Comparison of ENCODE assay signal across 20 mouse cellular contexts in the genomic region with DNA sequence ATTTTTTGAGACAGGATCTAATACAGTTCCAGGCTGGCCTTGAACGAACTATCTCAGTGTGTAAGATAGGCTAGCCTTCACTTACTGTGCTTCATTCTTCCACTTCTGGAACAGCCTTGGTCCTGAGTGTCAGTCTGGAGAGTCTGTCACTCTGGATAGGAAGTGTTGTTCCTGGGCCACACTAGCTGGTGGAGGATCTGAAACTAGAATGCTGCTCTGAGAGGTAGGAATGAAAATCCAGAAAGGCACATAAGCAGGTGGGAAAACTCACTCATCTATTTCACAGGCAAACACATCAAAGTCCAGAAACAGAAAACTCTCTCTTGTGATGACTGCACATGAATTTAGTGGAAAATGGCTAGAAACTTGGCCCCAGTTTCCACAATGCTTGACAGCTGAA. TPM values are rescaled to one million over a fixed set of nuclear protein-coding genes. Genes with fewer than 3 reads are reported as not detected.
DNase-seq lines count a peak whose midpoint lies in the region; ATAC-seq and TF ChIP-seq lines count a peak whose summit lies in the region.
"Had no signal": no experiment of that assay in that cellular context is flagged by ENCODE, and none has a peak within 500 bp of the region (broad histone marks: within the 10 kb centered on the region; RNA-seq: fewer than 3 reads in every experiment).

No protein-coding gene starts in this region.

- peak overlapping the region; percentile 83; the same call in 1 of the 2 replicates for H3K27ac ChIP-seq in forebrain, embryonic 13.5 days
- no peak overlapping the region; the same call in 1 of the 2 replicates for H3K27ac ChIP-seq in forebrain, embryonic 14.5 days (ENCODE audit: low read depth, low read length)
- peak overlapping the region; percentile 92 for H3K27ac ChIP-seq in liver, adult 2 months (replicated peaks; ENCODE audit: insufficient read depth, low read depth, low read length)
- no peak overlapping the region for H3K27ac ChIP-seq in liver, embryonic 15.5 days (replicated peaks)
- H3K27ac ChIP-seq in neural tube, embryonic 13.5 days (replicated peaks), result peak overlapping the region; percentile 92

- DNase-seq in forebrain, embryonic 14.5 days (ENCODE audit: low spot score), result no peak
- peak; percentile 36 for DNase-seq in liver, adult 2 months (ENCODE audit: extremely low read depth, low read depth, low spot score)
- no peak for DNase-seq in liver
- no peak for DNase-seq in cerebellum, adult 18-20 months
- no peak for DNase-seq in left cerebral cortex, adult 9 months (ENCODE audit: low spot score in 2 of 2)
- DNase-seq: gastrocnemius, postnatal 10 days; heart, postnatal 4 days; kidney, postnatal 25 days; lung, postnatal 4 days; thymus, postnatal 4 days had no signal

- H3K4me3 ChIP-seq in forebrain, embryonic 13.5 days, result no peak overlapping the region
- no peak overlapping the region for H3K4me3 ChIP-seq in forebrain, embryonic 14.5 days (ENCODE audit: low read depth, low read length)
- H3K4me3 ChIP-seq in liver, adult 2 months (ENCODE audit: insufficient read depth, low read depth, low read length), result no peak overlapping the region
- H3K4me3 ChIP-seq in liver, embryonic 15.5 days (replicated peaks), result no peak overlapping the region
- H3K4me3 ChIP-seq in neural tube, embryonic 13.5 days, result no peak overlapping the region

- H3K9me3 ChIP-seq in forebrain, embryonic 13.5 days (replicated peaks), result peaks cover 25% of the 10 kb centered on the region
- peaks cover 18% of the 10 kb centered on the region; the same call in 1 of the 2 replicates for H3K9me3 ChIP-seq in forebrain, embryonic 14.5 days (replicated peaks; ENCODE audit: control insufficient read depth, low read length)
- H3K9me3 ChIP-seq in liver, embryonic 15.5 days (replicated peaks), result no peaks in the 10 kb centered on the region
- H3K9me3 ChIP-seq in neural tube, embryonic 13.5 days, result peaks cover 27% of the 10 kb centered on the region
- H3K9me3 ChIP-seq: G1E; stomach, embryonic 15.5 days had no signal

- peaks cover 25% of the 10 kb centered on the region for H3K79me2 ChIP-seq in liver, adult 2 months (ENCODE audit: control insufficient read depth, insufficient read depth, low read length)

- ATAC-seq in forebrain, embryonic 13.5 days, result no peak
- ATAC-seq in forebrain, embryonic 14.5 days, result no peak
- ATAC-seq in liver, embryonic 15.5 days (ENCODE audit: insufficient read depth), result no peak
- ATAC-seq in neural tube, embryonic 13.5 days (ENCODE audit: low read depth), result no peak

- no peaks in the 10 kb centered on the region for H3K27me3 ChIP-seq in forebrain, embryonic 13.5 days
- H3K27me3 ChIP-seq in forebrain, embryonic 14.5 days (replicated peaks; ENCODE audit: control insufficient read depth, insufficient read depth, low read length), result no peaks in the 10 kb centered on the region
- no peaks in the 10 kb centered on the region for H3K27me3 ChIP-seq in liver, adult 2 months (ENCODE audit: control insufficient read depth, insufficient read depth, low read length)
- no peaks in the 10 kb centered on the region for H3K27me3 ChIP-seq in liver, embryonic 15.5 days
- H3K27me3 ChIP-seq in neural tube, embryonic 13.5 days, result no peaks in the 10 kb centered on the region
- H3K27me3 ChIP-seq: limb, embryonic 15.5 days; stomach, embryonic 15.5 days had no signal

- no peak overlapping the region for H3K4me2 ChIP-seq in forebrain, embryonic 13.5 days
- H3K4me2 ChIP-seq in forebrain, embryonic 14.5 days (ENCODE audit: low read length), result no peak overlapping the region
- H3K4me2 ChIP-seq in liver, embryonic 15.5 days, result 0 out of 2 replicates have a peak overlapping the region, but pooled peaks have one; percentile 90
- H3K4me2 ChIP-seq in neural tube, embryonic 13.5 days, result 0 out of 2 replicates have a peak overlapping the region, but pooled peaks have one; percentile 88

- peaks cover 46% of the 10 kb centered on the region for H3K36me3 ChIP-seq in forebrain, embryonic 13.5 days (ENCODE audit: poor library complexity, severe bottlenecking)
- peaks cover 40% of the 10 kb centered on the region for H3K36me3 ChIP-seq in forebrain, embryonic 14.5 days (ENCODE audit: control insufficient read depth, insufficient read depth, low read length)
- H3K36me3 ChIP-seq in liver, adult 2 months (ENCODE audit: control insufficient read depth, insufficient read depth, low read length), result peaks cover 28% of the 10 kb centered on the region
- peaks cover 22% of the 10 kb centered on the region for H3K36me3 ChIP-seq in liver, embryonic 15.5 days (replicated peaks)
- H3K36me3 ChIP-seq in neural tube, embryonic 13.5 days, result peaks cover 47% of the 10 kb centered on the region
- H3K36me3 ChIP-seq: G1E had no signal

- H3K4me1 ChIP-seq in forebrain, embryonic 13.5 days, result peaks cover 15% of the 10 kb centered on the region
- H3K4me1 ChIP-seq in forebrain, embryonic 14.5 days (ENCODE audit: control insufficient read depth, insufficient read depth, low read length), result peaks cover 9% of the 10 kb centered on the region
- H3K4me1 ChIP-seq in liver, adult 2 months (ENCODE audit: control insufficient read depth, insufficient read depth, low read length), result peaks cover 39% of the 10 kb centered on the region
- peaks cover 33% of the 10 kb centered on the region for H3K4me1 ChIP-seq in liver, embryonic 15.5 days (replicated peaks)
- H3K4me1 ChIP-seq in neural tube, embryonic 13.5 days (replicated peaks), result peaks cover 28% of the 10 kb centered on the region

- TF ChIP-seq CTCF in liver, adult 2 months (IDR thresholded peaks at IDR 0.05; ENCODE audit: low read depth, low read length), result no peak

- TF ChIP-seq POLR2A in liver, adult 2 months (IDR thresholded peaks at IDR 0.05; ENCODE audit: extremely low read depth, insufficient read depth, low read length), result no peak

- peak overlapping the region; percentile 89; the same call in 1 of the 2 replicates for H3K9ac ChIP-seq in forebrain, embryonic 13.5 days
- no peak overlapping the region for H3K9ac ChIP-seq in forebrain, embryonic 14.5 days (ENCODE audit: low read length)
- peak overlapping the region; percentile 17; the same call in 1 of the 2 replicates for H3K9ac ChIP-seq in liver, adult 2 months (ENCODE audit: low read depth, low read length)
- H3K9ac ChIP-seq in liver, embryonic 15.5 days, result no peak overlapping the region
- H3K9ac ChIP-seq in neural tube, embryonic 13.5 days, result peak overlapping the region; percentile 97; the same call in 1 of the 2 replicates

- WGBS in forebrain, embryonic 13.5 days, result 94% methylated on average over 1 of the region's 1 CpGs
- 84% methylated on average over 1 of the region's 1 CpGs for WGBS in forebrain, embryonic 14.5 days
- WGBS in liver, adult 2 months, result 83% methylated on average over 1 of the region's 1 CpGs
- WGBS in liver, embryonic 15.5 days (ENCODE audit: insufficient replicate concordance), result 64% methylated on average over 1 of the region's 1 CpGs
- WGBS in neural tube, embryonic 13.5 days, result 88% methylated on average over 1 of the region's 1 CpGs

RNA-seq across cellular contexts. Expression of a gene that starts 1.3 kb away (rescaled TPM):
- polyA plus RNA-seq in forebrain, embryonic 13.5 days (2015; fragmentation: Nextera tagmentation; extraction: Ambion mirVana), result 13.4 and 13.8 TPM in 2 replicates
- 16.7 and 17.4 TPM in 2 replicates for polyA plus RNA-seq in forebrain, embryonic 14.5 days (2014; fragmentation: Nextera tagmentation; extraction: Ambion mirVana)
- 0.83 and 1.5 TPM in 2 replicates for total RNA-seq in liver, adult 2 months (2014; rRNA removed)
- 2.0 and 2.4 TPM in 2 replicates for polyA plus RNA-seq in liver, adult 2 months (2012; rRNA removed)
- 1.7 and 1.9 TPM in 2 replicates for polyA plus RNA-seq in liver, embryonic 15.5 days (2015; fragmentation: Nextera tagmentation; extraction: Ambion mirVana)
- 11.3 and 15.7 TPM in 2 replicates for polyA plus RNA-seq in neural tube, embryonic 13.5 days (2015; fragmentation: Nextera tagmentation; extraction: Ambion mirVana)
- polyA plus RNA-seq: G1E had no signal

RNA-seq across cellular contexts. Expression of a gene that starts 6.9 kb away (rescaled TPM):
- 1.7 TPM in 1 of 2 replicates, not detected in the other for polyA plus RNA-seq in forebrain, embryonic 13.5 days (2015; fragmentation: Nextera tagmentation; extraction: Ambion mirVana)
- polyA plus RNA-seq in forebrain, embryonic 14.5 days (2014; fragmentation: Nextera tagmentation; extraction: Ambion mirVana), result not detected in 2 replicates
- total RNA-seq in liver, adult 2 months (2014; rRNA removed), result not detected in 2 replicates
- polyA plus RNA-seq in liver, adult 2 months (2012; rRNA removed), result not detected in 2 replicates
- not detected in 2 replicates for polyA plus RNA-seq in liver, embryonic 15.5 days (2015; fragmentation: Nextera tagmentation; extraction: Ambion mirVana)
- not detected in 2 replicates for polyA plus RNA-seq in neural tube, embryonic 13.5 days (2015; fragmentation: Nextera tagmentation; extraction: Ambion mirVana)
- total RNA-seq: adrenal gland, postnatal 14 days; common myeloid progenitor, adult 5-6 weeks; G1E; heart, postnatal 4 days; layer of hippocampus, postnatal 25 days had no signal
- polyA plus RNA-seq: G1E; neural tube, embryonic 11.5 days; stomach, embryonic 15.5 days had no signal

RNA-seq across cellular contexts. Expression of a gene that starts 6.9 kb away (rescaled TPM):
- 35.8 and 38.8 TPM in 2 replicates for polyA plus RNA-seq in forebrain, embryonic 13.5 days (2015; fragmentation: Nextera tagmentation; extraction: Ambion mirVana)
- polyA plus RNA-seq in forebrain, embryonic 14.5 days (2014; fragmentation: Nextera tagmentation; extraction: Ambion mirVana), result 27.3 and 34.3 TPM in 2 replicates
- total RNA-seq in liver, adult 2 months (2014; rRNA removed), result 31.1 and 47.2 TPM in 2 replicates
- polyA plus RNA-seq in liver, adult 2 months (2012; rRNA removed), result 73.6 and 74.7 TPM in 2 replicates
- polyA plus RNA-seq in liver, embryonic 15.5 days (2015; fragmentation: Nextera tagmentation; extraction: Ambion mirVana), result 9.9 and 12.4 TPM in 2 replicates
- 38.0 and 40.3 TPM in 2 replicates for polyA plus RNA-seq in neural tube, embryonic 13.5 days (2015; fragmentation: Nextera tagmentation; extraction: Ambion mirVana)
- polyA plus RNA-seq: G1E had no signal

RNA-seq across cellular contexts. Expression of a gene that starts 11.2 kb away (rescaled TPM):
- not detected in 2 replicates for polyA plus RNA-seq in forebrain, embryonic 13.5 days (2015; fragmentation: Nextera tagmentation; extraction: Ambion mirVana)
- not detected in 2 replicates for polyA plus RNA-seq in forebrain, embryonic 14.5 days (2014; fragmentation: Nextera tagmentation; extraction: Ambion mirVana)
- not detected in 2 replicates for total RNA-seq in liver, adult 2 months (2014; rRNA removed)
- polyA plus RNA-seq in liver, adult 2 months (2012; rRNA removed), result not detected in 2 replicates
- polyA plus RNA-seq in liver, embryonic 15.5 days (2015; fragmentation: Nextera tagmentation; extraction: Ambion mirVana), result not detected in 2 replicates
- polyA plus RNA-seq in neural tube, embryonic 13.5 days (2015; fragmentation: Nextera tagmentation; extraction: Ambion mirVana), result not detected in 2 replicates
- total RNA-seq: adrenal gland, postnatal 14 days; common myeloid progenitor, adult 5-6 weeks; G1E; gastrocnemius, postnatal 10 days; heart, postnatal 4 days; layer of hippocampus, postnatal 25 days had no signal
- polyA plus RNA-seq: G1E; limb, embryonic 15.5 days; neural tube, embryonic 11.5 days; stomach, embryonic 15.5 days had no signal

RNA-seq across cellular contexts. Expression of a gene that starts 26.0 kb away (rescaled TPM):
- 3.1 and 5.4 TPM in 2 replicates for polyA plus RNA-seq in forebrain, embryonic 13.5 days (2015; fragmentation: Nextera tagmentation; extraction: Ambion mirVana)
- polyA plus RNA-seq in forebrain, embryonic 14.5 days (2014; fragmentation: Nextera tagmentation; extraction: Ambion mirVana), result 8.2 and 9.7 TPM in 2 replicates
- total RNA-seq in liver, adult 2 months (2014; rRNA removed), result under 0.01 TPM in 2 replicates
- 0.06 and 0.10 TPM in 2 replicates for polyA plus RNA-seq in liver, adult 2 months (2012; rRNA removed)
- 0.18 and 0.24 TPM in 2 replicates for polyA plus RNA-seq in liver, embryonic 15.5 days (2015; fragmentation: Nextera tagmentation; extraction: Ambion mirVana)
- 11.2 and 12.7 TPM in 2 replicates for polyA plus RNA-seq in neural tube, embryonic 13.5 days (2015; fragmentation: Nextera tagmentation; extraction: Ambion mirVana)
- polyA plus RNA-seq: G1E had no signal

Comparison
In these comparisons a context has a peak if more than half of its experiments do, and no peak if none do; other contexts are left out.
1. H3K27ac ChIP-seq: peak in forebrain, embryonic 13.5 days (single experiment), liver, adult 2 months (single experiment) and neural tube, embryonic 13.5 days (single experiment); none in forebrain, embryonic 14.5 days (single experiment) and liver, embryonic 15.5 days (single experiment).
2. H3K9ac ChIP-seq: peak in forebrain, embryonic 13.5 days (single experiment), liver, adult 2 months (single experiment) and neural tube, embryonic 13.5 days (single experiment); none in forebrain, embryonic 14.5 days (single experiment) and liver, embryonic 15.5 days (single experiment).
3. H3K4me2 ChIP-seq: peak in liver, embryonic 15.5 days (single experiment) and neural tube, embryonic 13.5 days (single experiment); none in forebrain, embryonic 13.5 days (single experiment) and forebrain, embryonic 14.5 days (single experiment).